Mouse (Mus musculus) 416B (cell line): ENCODE data around the gene Masp1.

ENCODE experiments used
- DNase-seq: peaks from one replicate; pipeline ENCODE4 v3.0.0; 2011; ENCODE audit warnings: low read depth

Masp1 gene

DNA sequence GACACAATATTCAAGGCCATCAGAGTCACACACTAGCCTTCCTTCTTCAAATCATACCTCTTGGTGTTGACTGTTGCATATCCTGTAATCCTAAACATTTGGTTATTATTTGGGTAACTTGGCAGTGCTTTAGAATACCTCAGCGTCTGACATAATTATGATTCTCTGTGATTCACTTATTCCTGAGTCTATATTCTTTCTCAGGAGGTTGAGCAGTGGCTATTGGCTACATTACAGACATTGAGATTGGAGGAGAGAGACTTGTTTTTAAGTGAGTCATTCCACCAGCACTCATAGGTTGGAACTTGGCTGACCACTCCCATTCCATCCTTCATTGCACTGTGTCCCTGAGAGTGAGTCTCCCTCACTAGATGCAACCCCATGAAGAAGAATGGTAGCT lies 7.2 kb downstream of the Masp1 start:
- DNase-seq: no peak

DNA sequence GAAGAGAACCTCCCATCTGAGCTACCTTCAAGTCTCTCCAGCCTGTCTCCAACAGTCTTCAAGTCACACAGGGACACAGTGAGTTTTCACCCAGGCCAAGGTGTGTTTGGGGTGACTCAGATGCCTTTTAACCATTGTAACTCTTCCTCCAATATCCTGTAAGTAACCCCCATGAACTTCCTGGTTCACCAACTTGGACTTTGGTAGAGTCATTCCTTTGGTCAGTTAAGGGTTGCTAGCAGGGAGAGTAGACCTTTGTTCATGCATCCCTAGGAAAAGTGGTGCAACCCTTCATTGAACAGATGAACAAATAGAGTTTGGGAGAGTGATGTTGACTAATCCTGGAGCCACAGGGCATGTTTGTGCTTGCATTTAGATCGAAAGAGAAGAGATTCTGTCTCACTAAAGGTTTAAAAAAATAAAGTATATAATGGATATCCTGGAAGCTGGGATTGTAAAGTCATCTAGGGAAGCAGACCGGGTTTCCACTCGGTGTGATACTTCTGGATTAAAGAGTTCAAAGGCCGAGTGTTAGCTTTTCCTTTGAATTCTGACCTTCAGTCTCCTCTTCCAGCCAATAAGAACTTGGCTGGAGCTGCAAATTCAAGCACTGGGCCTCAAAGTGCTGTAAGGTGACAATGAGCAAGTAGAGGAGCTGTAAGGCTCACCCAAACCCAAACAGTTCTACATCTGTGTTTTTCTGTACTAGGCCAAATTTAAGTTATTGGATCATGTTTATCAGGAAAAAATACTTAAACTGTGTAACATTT lies 9.3 kb downstream of the Masp1 start:
- no peak for DNase-seq

- DNase-seq: no peak
Measured at GRCm38 (mm10) chr16:23505904-23506687, 14.5 kb downstream of the Masp1 start.

DNA sequence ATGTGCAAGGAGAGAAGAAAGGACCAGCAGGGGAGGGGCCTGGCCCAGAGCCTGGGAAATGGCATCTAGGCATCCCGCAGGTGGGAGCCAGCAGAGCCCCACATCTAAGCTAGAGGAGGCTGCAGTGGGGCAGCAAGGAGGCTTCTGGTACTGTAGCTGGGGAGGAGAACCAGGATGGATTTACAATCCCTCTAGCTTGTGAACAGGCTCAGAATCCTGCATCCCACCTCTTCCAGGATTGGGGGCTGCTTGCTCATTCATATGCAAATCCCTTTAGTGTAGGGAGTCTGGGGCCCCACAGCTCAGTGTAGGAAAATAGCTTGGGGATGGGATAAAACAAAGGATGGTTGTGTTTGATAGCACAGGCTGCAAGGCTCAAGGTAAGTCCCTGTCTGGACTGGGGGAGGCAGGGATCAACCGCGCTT lies 16.3 kb downstream of the Masp1 start:
- DNase-seq: no peak

DNA sequence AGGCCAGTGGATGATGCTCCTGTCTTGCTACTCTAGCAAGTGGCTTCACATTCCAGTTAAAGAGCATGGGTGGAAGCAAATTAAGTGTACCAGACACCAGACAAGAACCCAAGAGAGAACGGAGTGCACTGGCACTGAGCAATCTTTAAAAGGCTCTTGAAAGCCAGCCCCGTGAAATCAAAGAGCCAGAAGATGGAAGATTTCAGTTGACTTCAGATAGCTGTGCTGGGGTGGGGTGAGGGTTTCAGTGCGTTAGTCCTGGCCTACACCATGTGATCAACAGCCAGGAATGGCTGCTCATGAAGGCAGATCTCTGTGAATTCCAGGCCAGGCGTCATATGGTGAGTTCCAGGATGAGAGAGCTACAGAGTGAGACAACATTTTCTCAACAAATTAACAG lies 17.3 kb downstream of the Masp1 start:
- DNase-seq: no peak

- DNase-seq: no peak
Measured at GRCm38 (mm10) chr16:23502478-23502877, 18.1 kb downstream of the Masp1 start.

DNA sequence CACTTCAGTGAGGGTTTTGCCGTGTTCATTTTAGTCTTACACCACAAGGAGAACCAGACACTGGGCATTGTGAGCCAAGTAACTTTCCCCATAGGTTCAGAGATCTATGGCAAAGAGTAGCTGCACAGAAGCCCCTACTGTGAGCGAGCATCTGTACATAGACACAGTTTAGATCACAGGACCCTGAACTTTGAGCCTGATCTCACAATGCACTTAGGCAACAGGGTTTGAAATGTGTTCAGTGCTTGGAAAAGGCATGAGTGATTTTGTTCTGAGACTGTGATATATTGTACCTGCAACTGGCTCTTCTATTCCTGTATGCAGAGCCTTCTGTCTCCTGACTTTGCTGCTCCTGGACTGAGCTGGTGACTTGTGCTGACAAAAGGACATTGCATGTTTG lies 19.3 kb downstream of the Masp1 start:
- DNase-seq: no peak

- no peak for DNase-seq
Measured at GRCm38 (mm10) chr16:23500558-23500957, 20.1 kb downstream of the Masp1 start.

DNA sequence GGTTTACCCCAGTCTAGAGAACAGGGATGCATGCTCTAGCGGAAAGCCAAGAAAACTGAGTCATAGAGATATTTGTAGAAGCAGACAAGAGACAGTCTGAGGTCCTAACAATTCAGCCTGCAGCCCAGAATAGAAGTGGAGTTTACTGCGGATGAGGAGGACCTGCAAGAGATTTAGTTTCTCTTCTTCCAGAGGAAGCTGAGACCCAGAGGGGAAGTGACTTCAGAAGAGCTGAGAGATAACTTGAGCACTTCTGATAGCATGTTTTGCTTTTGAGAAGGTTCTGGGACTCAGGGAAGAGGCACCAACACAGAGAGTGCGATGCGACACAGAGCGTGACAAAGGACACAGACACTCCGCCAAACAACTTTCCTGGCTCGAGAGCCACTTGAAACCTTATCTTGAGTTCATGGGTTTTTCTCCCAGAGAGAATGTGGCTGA lies 21.9 kb downstream of the Masp1 start:
- DNase-seq: no peak

DNA sequence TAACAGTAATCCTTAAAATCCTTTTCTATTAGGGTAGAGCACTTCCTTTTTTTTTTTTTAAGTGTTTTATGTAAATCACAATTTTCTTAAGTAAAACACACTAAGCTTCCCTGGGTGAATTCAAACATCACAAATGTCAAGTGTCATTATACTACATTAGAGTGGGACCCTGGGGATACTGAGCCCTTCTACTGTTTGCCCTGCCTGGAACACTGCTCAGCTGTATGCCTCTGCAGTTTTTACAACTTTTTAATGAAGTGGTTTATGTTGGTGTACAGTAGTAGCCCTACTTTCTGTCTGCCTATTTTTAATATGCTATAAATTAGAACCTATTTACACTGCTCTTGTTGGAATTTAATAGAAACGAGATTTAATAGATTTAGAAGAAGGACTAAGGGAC lies 22.7 kb downstream of the Masp1 start:
- no peak for DNase-seq

- no peak for DNase-seq
Measured at GRCm38 (mm10) chr16:23497440-23497839, 23.2 kb downstream of the Masp1 start.

DNA sequence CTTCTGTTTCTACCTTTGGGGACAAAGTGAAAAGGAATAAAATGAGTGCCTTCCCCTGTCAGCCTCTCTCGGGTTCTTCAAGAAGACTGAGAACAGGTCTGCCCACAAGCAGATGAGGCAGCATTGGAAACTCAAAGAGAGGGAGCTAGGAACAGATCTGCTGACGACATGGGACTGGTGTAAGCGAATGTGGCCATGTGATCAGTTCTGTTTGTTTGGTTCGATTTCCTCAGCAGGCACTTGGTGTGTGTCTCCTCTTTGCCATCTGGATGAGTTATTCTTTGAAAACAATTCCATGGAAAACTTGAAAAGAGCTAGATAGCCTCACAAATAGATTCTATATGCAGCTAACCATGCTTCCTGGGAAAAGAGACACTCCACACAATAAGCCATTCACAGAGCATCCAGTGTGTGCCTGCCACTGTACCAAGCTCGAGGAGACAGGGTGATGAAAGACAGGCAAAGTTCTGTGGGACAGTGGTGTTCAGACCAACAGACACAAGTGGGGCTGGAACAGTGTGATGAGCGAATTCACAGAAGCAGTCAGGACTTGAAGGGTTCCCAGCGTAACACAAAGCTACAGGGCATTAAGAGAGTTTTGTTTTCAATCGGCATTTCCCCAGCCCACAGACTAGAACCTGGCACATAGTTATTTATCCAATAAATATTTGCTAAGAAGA lies 24.2 kb downstream of the Masp1 start:
- no peak for DNase-seq

GRCm38 (mm10) chr16:23492783-23493182 lies 27.8 kb downstream of the Masp1 start:
- DNase-seq: no peak

GRCm38 (mm10) chr16:23483292-23483691 lies 37.3 kb downstream of the Masp1 start:
- DNase-seq: no peak

GRCm38 (mm10) chr16:23482846-23483245 lies 37.8 kb downstream of the Masp1 start:
- DNase-seq: no peak

DNA sequence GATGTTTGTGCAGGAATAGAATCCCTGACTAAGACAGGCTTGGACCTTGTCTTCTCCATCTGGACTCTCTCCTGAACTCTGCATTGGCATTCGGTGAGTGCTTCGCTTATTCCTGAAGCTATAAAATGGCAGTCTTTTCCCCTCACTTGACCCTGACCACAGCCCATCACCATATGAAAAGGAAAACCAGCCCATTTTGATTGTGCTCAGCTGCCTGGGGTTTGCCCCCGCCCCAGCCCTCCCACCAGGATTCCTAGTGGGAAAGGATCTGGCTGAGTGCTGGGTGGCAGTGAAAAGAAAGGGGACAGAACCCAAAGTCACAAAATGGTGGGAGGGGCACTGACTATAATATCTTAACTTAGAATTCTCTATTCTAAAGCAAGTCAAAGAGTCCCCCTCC lies 38.4 kb downstream of the Masp1 start:
- no peak for DNase-seq

DNA sequence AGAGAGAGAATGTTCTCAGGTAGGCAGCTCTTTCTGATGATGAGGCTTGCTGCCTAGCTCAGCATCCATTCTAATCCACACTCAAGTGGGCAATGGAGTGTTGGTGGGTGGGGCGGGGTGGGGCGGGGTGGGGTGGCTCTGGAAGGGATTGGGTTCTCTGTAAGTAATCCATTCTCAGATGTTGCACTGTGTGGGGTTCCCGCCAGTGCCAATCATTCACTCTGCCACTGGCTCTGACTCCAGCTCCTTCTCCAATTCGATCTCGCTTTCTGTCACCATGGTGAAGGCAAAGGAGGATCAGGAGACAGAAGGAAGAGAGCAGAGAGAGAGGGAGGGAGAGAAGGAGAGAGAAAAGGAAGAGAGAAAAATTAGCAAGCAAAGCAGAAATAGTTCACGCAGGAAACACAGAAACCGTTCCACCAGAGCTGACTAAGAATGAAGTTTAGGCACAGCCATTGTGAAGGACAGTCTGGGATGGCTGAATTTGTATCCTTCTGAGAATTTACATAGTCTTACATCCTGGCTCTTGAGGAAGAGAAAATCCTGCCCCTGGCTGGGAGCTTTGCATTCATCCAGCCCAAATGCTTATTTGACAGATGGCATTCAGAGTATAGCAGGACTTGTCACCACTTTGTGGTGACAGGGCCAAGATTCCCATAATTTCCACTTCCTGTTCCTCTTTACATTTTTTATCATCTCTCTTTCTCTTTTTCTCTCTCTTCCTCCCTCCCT lies 40.6 kb downstream of the Masp1 start:
- no peak for DNase-seq

DNA sequence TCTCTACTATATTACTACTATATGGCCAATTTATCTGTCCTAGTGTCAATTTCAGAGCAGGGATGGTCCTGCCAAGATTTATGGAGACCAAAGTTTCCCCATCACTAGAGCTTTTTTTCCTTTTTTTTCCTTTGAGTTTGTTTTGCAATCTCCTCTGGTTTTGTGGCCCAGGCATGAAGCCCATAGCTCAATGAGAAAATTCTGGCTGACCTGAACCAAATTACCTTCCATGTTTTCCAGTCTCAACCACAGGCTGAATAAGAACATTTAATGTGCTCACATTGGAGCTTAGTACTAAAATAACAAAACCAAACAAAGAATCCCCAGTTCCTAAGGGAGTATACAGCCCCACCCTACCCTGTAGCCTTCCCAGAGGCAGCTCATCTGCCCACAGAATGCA lies 44.0 kb downstream of the Masp1 start:
- DNase-seq: no peak

GRCm38 (mm10) chr16:23475651-23476050 lies 45.0 kb downstream of the Masp1 start:
- no peak for DNase-seq

- no peak for DNase-seq
Measured at GRCm38 (mm10) chr16:23472046-23472445, 48.6 kb downstream of the Masp1 start.

DNA sequence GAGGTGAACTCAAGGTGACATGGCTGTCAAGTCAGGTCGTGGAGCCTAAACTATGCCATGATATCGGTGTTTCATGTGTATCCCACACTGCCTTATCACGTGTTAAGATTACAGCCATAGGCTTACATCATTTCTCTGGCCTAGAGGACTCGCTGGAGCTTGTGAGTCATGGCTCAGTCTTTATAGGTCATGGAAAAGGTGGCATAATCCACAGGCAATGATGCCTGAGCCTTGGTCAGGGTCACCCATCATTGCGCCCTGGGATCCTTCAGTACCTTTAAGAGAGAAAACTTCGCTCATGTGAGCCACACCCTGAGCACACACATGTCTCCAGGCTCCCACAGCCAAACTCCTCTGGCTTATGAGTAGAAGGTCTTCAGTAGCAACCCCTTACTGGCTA lies 49.1 kb downstream of the Masp1 start:
- no peak for DNase-seq

DNA sequence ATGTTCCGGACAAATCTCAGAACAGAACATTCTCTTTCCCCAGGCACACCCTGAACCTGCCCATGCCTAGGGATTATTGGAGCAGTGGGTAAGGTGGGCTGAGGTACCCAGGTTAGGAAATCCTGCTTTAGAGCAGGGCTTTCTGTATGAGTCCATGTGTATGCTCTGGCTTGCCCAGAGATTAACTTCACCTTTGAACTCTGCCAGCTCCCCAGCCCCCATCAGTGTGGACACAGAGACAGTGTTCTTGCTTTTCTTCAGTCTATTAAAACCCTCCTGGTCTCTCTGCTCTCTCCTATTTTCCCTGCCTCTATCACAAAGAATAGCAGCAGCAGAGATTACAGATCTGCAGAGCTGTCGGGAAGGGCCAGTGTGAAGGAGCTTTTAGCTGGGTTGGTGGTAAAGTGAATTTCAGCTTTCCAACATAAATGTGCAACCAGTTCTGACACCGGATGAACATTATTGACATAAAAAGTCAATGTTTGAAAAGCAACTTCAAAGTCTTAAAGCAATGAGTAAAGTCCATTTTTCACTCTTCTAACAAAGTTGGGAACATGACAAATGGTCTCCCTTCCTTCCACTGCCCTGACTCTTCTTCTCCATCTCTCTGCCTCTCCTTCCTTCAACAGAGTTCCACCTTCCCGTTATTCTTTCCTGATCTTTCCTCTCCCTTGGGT lies 56.8 kb downstream of the Masp1 start:
- no peak for DNase-seq
